Mouse (Mus musculus) heart, postnatal 0 days (tissue): ENCODE results near the gene Efl1.

Experiments
- CTCF ChIP-seq: IDR thresholded peaks from 2 replicates; pipeline ENCODE4 v1.5.1; 2016; ENCODE audit warnings: antibody characterized with exemption, control low read depth, low read depth
- EP300 ChIP-seq: IDR thresholded peaks from 2 replicates; pipeline ENCODE4 v1.6.1; 2016; ENCODE audit warnings: antibody characterized with exemption, low read depth

DNA sequence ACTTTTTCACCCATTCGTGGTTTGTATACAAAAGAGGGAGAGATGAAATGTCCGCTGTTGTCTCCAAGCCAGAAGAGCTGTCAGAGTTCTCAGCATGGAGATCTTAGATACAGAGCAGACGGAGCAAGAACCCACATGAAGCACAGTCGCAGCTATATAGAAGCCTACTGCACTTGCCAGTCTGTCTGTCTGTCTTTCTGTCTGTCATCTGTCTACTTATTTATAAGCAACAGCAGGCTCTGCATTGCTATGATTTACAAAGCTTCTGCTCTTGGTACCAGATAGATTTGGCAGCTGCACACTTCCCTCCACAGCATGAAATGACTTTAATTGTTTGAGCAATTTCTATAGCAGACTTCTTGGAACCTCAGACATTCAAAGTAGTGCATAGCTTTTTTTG, 110.1 kb downstream of the Efl1 start:
- TF ChIP-seq CTCF: no peak
- no peak for TF ChIP-seq EP300
